Mouse (Mus musculus) embryonic facial prominence, embryonic 13.5 days (tissue): ENCODE data around the gene Myl4. TPM values are rescaled to one million over a fixed set of nuclear protein-coding genes. Genes with fewer than 3 reads are reported as not detected.
"Not testable (repeated sequence)": the region's sequence is repeated elsewhere in the genome, so short reads cannot be mapped to it uniquely, and the experiment has no call there.

ENCODE experiments used
- ATAC-seq: fragments of 200-750 bp; cut with Nextera tagmentation; 2 replicates; pipeline ENCODE4 v1.8.0; 2017; ENCODE audit warnings: low read depth; ENCODE audit not compliant: insufficient number of reproducible peaks, insufficient read depth, low FRiP score, low TSS enrichment
- H3K27ac ChIP-seq: fragments of 300-500 bp; sonication (generic); 2 replicates; pipeline ENCODE4 v1.5.1; 2015; ENCODE audit warnings: moderate library complexity, mild to moderate bottlenecking, inconsistent platforms
- H3K27me3 ChIP-seq: fragments of 300-500 bp; sonication (generic); 2 replicates; pipeline ENCODE4 v1.6.1; 2015; ENCODE audit warnings: mild to moderate bottlenecking, inconsistent platforms
- H3K36me3 ChIP-seq: fragments of 300-500 bp; sonication (generic); 2 replicates; pipeline ENCODE4 v1.6.1; 2015; ENCODE audit warnings: mild to moderate bottlenecking, inconsistent platforms
- H3K4me1 ChIP-seq: fragments of 300-500 bp; sonication (generic); 2 replicates; pipeline ENCODE4 v1.6.1; 2015; ENCODE audit warnings: inconsistent platforms
- H3K4me2 ChIP-seq: fragments of 300-500 bp; sonication (generic); 2 replicates; pipeline ENCODE4 v1.6.1; 2015; ENCODE audit warnings: moderate library complexity, mild to moderate bottlenecking, inconsistent platforms
- H3K4me3 ChIP-seq: fragments of 300-500 bp; sonication (generic); 2 replicates; pipeline ENCODE4 v1.5.1; 2015; ENCODE audit warnings: mild to moderate bottlenecking, inconsistent platforms
- H3K9ac ChIP-seq: fragments of 300-500 bp; sonication (generic); 2 replicates; pipeline ENCODE4 v1.6.1; 2015; ENCODE audit warnings: mild to moderate bottlenecking, inconsistent platforms
- H3K9me3 ChIP-seq: fragments of 300-500 bp; sonication (generic); 2 replicates; pipeline ENCODE4 v1.6.1; 2016; ENCODE audit warnings: inconsistent platforms
- WGBS: fragments of 180-500 bp; shearing (Covaris S2); methylation state at CpG from one replicate; pipeline ENCODE4 v1.1.7; 2015; ENCODE audit warnings: mixed read lengths; 5-methylcytosine and 5-hydroxymethylcytosine counted together
- polyA plus RNA-seq: library from polyadenylated mRNA; unstranded; fragments of >200 nt; fragmentation: Nextera tagmentation; extraction: Ambion mirVana; gene quantifications from 2 replicates; pipeline ENCODE4 v1.2.1, GENCODE M21; 2015

The Myl4 gene
- polyA plus RNA-seq, 1 experiment from 2014 or later = 18.0 TPM

- Histone ChIP-seq H3K4me3 (peak overlapping the region; percentile 88), H3K9ac (peak overlapping the region; percentile 100), H3K27me3 (no peaks in the 10 kb centered on the region), H3K4me1 (peaks cover 20% of the 10 kb centered on the region; the same call in 1 of the 2 replicates), H3K36me3 (peaks cover 9% of the 10 kb centered on the region; the same call in 1 of the 2 replicates), H3K9me3 (no peaks in the 10 kb centered on the region), H3K4me2 (peak overlapping the region; percentile 71), H3K27ac (peak overlapping the region; percentile 93)
- under 1% methylated on average over 53 of the region's 53 CpGs for WGBS
- ATAC-seq = peak; percentile 68
Observed at GRCm38 (mm10) chr11:104549438-104550405, 741 bp upstream of the Myl4 start.

GRCm38 (mm10) chr11:104558065-104558464 is 7.6 kb downstream of the Myl4 start:
- Histone ChIP-seq H3K4me2 (no peak overlapping the region), H3K9me3 (no peaks in the 10 kb centered on the region), H3K27me3 (no peaks in the 10 kb centered on the region), H3K9ac (no peak overlapping the region), H3K4me1 (no peaks in the 10 kb centered on the region), H3K4me3 (no peak overlapping the region), H3K36me3 (no peaks in the 10 kb centered on the region), H3K27ac (no peak overlapping the region)
- no peak for ATAC-seq
- 70% methylated on average over 4 of the region's 4 CpGs for WGBS

- H3K4me2 ChIP-seq = no peak overlapping the region
- no peaks in the 10 kb centered on the region for H3K9me3 ChIP-seq
- H3K36me3 ChIP-seq = no peaks in the 10 kb centered on the region
- no peak overlapping the region for H3K27ac ChIP-seq
- no peaks in the 10 kb centered on the region for H3K27me3 ChIP-seq
- H3K9ac ChIP-seq = no peak overlapping the region
- H3K4me3 ChIP-seq = no peak overlapping the region
- no peak for ATAC-seq
- WGBS = 70% methylated on average over 4 of the region's 4 CpGs
- H3K4me1 ChIP-seq = no peaks in the 10 kb centered on the region
Observed at GRCm38 (mm10) chr11:104558651-104559403, 8.4 kb downstream of the Myl4 start.

- H3K27me3 ChIP-seq = no peaks in the 10 kb centered on the region
- H3K9me3 ChIP-seq = no peaks in the 10 kb centered on the region
- no peak overlapping the region for H3K9ac ChIP-seq
- no peak overlapping the region for H3K27ac ChIP-seq
- no peaks in the 10 kb centered on the region for H3K36me3 ChIP-seq
- 51% methylated on average over 2 of the region's 2 CpGs for WGBS
- no peak overlapping the region for H3K4me3 ChIP-seq
- no peaks in the 10 kb centered on the region for H3K4me1 ChIP-seq
- H3K4me2 ChIP-seq = no peak overlapping the region
- ATAC-seq = no peak
Observed at GRCm38 (mm10) chr11:104560971-104561370, 10.5 kb downstream of the Myl4 start.

GRCm38 (mm10) chr11:104563496-104563895 is 13.0 kb downstream of the Myl4 start:
- Histone ChIP-seq H3K4me2 (no peak overlapping the region), H3K27ac (no peak overlapping the region), H3K9me3 (no peaks in the 10 kb centered on the region), H3K9ac (no peak overlapping the region), H3K4me3 (no peak overlapping the region), H3K4me1 (no peaks in the 10 kb centered on the region), H3K36me3 (no peaks in the 10 kb centered on the region), H3K27me3 (no peaks in the 10 kb centered on the region)
- ATAC-seq = no peak
- WGBS = 57% methylated on average over 1 of the region's 1 CpGs

- H3K4me3 ChIP-seq = no peak overlapping the region
- no peak for ATAC-seq
- no peaks in the 10 kb centered on the region for H3K36me3 ChIP-seq
- H3K27ac ChIP-seq = no peak overlapping the region
- H3K27me3 ChIP-seq = peaks cover 4% of the 10 kb centered on the region; the same call in 1 of the 2 replicates
- H3K4me1 ChIP-seq = no peaks in the 10 kb centered on the region
- no peak overlapping the region for H3K9ac ChIP-seq
- 78% methylated on average over 9 of the region's 9 CpGs for WGBS
- H3K4me2 ChIP-seq = no peak overlapping the region
- H3K9me3 ChIP-seq = no peaks in the 10 kb centered on the region
Observed at GRCm38 (mm10) chr11:104565172-104565571, 14.7 kb downstream of the Myl4 start.

- no peaks in the 10 kb centered on the region for H3K4me1 ChIP-seq
- 76% methylated on average over 6 of the region's 6 CpGs for WGBS
Observed at GRCm38 (mm10) chr11:104566097-104566496, 15.6 kb downstream of the Myl4 start.

GRCm38 (mm10) chr11:104566796-104567195 is 16.3 kb downstream of the Myl4 start:
- WGBS = 75% methylated on average over 2 of the region's 2 CpGs

More at GRCm38 (mm10) chr11:104566097-104566496, 15.6 kb downstream of the Myl4 start:
- H3K27me3 ChIP-seq = peaks cover 8% of the 10 kb centered on the region
- no peaks in the 10 kb centered on the region for H3K9me3 ChIP-seq
- H3K27ac ChIP-seq = no peak overlapping the region
- H3K36me3 ChIP-seq = no peaks in the 10 kb centered on the region
- H3K9ac ChIP-seq = no peak overlapping the region
- no peak for ATAC-seq
- H3K4me3 ChIP-seq = no peak overlapping the region
- H3K4me2 ChIP-seq = no peak overlapping the region

GRCm38 (mm10) chr11:104567736-104568135 is 17.3 kb downstream of the Myl4 start:
- H3K9me3 ChIP-seq = no peaks in the 10 kb centered on the region
- peaks cover 22% of the 10 kb centered on the region for H3K27me3 ChIP-seq
- no peak overlapping the region for H3K27ac ChIP-seq
- H3K9ac ChIP-seq = no peak overlapping the region
- no peak for ATAC-seq
- H3K4me1 ChIP-seq = no peaks in the 10 kb centered on the region
- no peak overlapping the region for H3K4me3 ChIP-seq
- no peaks in the 10 kb centered on the region for H3K36me3 ChIP-seq
- H3K4me2 ChIP-seq = no peak overlapping the region
- WGBS = 83% methylated on average over 9 of the region's 9 CpGs

More at GRCm38 (mm10) chr11:104566796-104567195, 16.3 kb downstream of the Myl4 start:
- Histone ChIP-seq H3K27ac (no peak overlapping the region), H3K27me3 (peaks cover 13% of the 10 kb centered on the region), H3K4me1 (no peaks in the 10 kb centered on the region), H3K4me3 (no peak overlapping the region), H3K36me3 (no peaks in the 10 kb centered on the region), H3K9me3 (no peaks in the 10 kb centered on the region), H3K4me2 (no peak overlapping the region), H3K9ac (no peak overlapping the region)
- no peak for ATAC-seq

GRCm38 (mm10) chr11:104568326-104568725 is 17.9 kb downstream of the Myl4 start:
- no peak overlapping the region for H3K27ac ChIP-seq
- H3K4me1 ChIP-seq = no peaks in the 10 kb centered on the region
- no peak overlapping the region for H3K4me3 ChIP-seq
- ATAC-seq = no peak
- H3K4me2 ChIP-seq = no peak overlapping the region
- WGBS = 90% methylated on average over 4 of the region's 4 CpGs
- no peak overlapping the region for H3K9ac ChIP-seq
- peaks cover 28% of the 10 kb centered on the region for H3K27me3 ChIP-seq
- no peaks in the 10 kb centered on the region for H3K36me3 ChIP-seq
- no peaks in the 10 kb centered on the region for H3K9me3 ChIP-seq

- not testable (repeated sequence) for H3K27ac ChIP-seq, H3K4me3 ChIP-seq
- 80% methylated on average over 8 of the region's 8 CpGs for WGBS
Observed at GRCm38 (mm10) chr11:104570515-104570914, 20.1 kb downstream of the Myl4 start.

More at GRCm38 (mm10) chr11:104570515-104570914, 20.1 kb downstream of the Myl4 start:
- H3K27me3 ChIP-seq = peaks cover 28% of the 10 kb centered on the region
- H3K36me3 ChIP-seq, ATAC-seq, H3K9ac ChIP-seq, H3K4me2 ChIP-seq, H3K4me1 ChIP-seq, H3K9me3 ChIP-seq: not testable (repeated sequence)
